Mouse (Mus musculus): ENCODE data around the gene Gpx4. TPM values are rescaled to one million over a fixed set of nuclear protein-coding genes. Genes with fewer than 3 reads are reported as not detected.

Gpx4 gene
- 100 to 1,000 TPM; 631 to 739 TPM for total RNA-seq (2021)
- long read RNA-seq, experiment 1, transcript Gpx4-202 (7 exons, 959 nt), result major isoform, 405 of 422 reads
- long read RNA-seq, experiment 1, partial matches to known transcripts, result 10 of 422 reads
- long read RNA-seq, experiment 1, other reads (novel, unspliced or antisense), result 4 of 422 reads
- long read RNA-seq, experiment 2, transcript Gpx4-202 (7 exons, 959 nt), result major isoform, 402 of 423 reads
- long read RNA-seq, experiment 2, partial matches to known transcripts, result 12 of 423 reads
- long read RNA-seq, experiment 2, other reads (novel, unspliced or antisense), result 4 of 423 reads

GRCm38 (mm10) chr10:80047041-80047565, at the start of gene Gpx4:
Gpx4 (plus strand) TSS chr10:80047166.
- DNase-seq (ENCODE audit: low spot score), result no peak

GRCm38 (mm10) chr10:79997819-79998218, 49.1 kb upstream of the Gpx4 start:
- DNase-seq (ENCODE audit: low spot score), result no peak

- no peak for DNase-seq (ENCODE audit: low spot score)
Measured at GRCm38 (mm10) chr10:80001945-80002344, 45.0 kb upstream of the Gpx4 start.

- no peak for DNase-seq (ENCODE audit: low spot score)
Measured at GRCm38 (mm10) chr10:80002829-80003228, 44.1 kb upstream of the Gpx4 start.

GRCm38 (mm10) chr10:80003374-80004232, 43.4 kb upstream of the Gpx4 start:
- no peak for DNase-seq (ENCODE audit: low spot score)

- no peak for DNase-seq (ENCODE audit: low spot score)
Measured at GRCm38 (mm10) chr10:80004233-80004705, 42.7 kb upstream of the Gpx4 start.

GRCm38 (mm10) chr10:80011740-80012139, 35.2 kb upstream of the Gpx4 start:
- no peak for DNase-seq (ENCODE audit: low spot score)

- DNase-seq (ENCODE audit: low spot score), result no peak
Measured at GRCm38 (mm10) chr10:80013609-80014008, 33.4 kb upstream of the Gpx4 start.

- DNase-seq (ENCODE audit: low spot score), result no peak
Measured at GRCm38 (mm10) chr10:80014484-80015290, 32.3 kb upstream of the Gpx4 start.

GRCm38 (mm10) chr10:80015583-80015982, 31.4 kb upstream of the Gpx4 start:
- no peak for DNase-seq (ENCODE audit: low spot score)

GRCm38 (mm10) chr10:80016511-80016910, 30.5 kb upstream of the Gpx4 start, which contains the start of gene Arhgap45:
Arhgap45 (plus strand) TSS chr10:80016653.
- DNase-seq (ENCODE audit: low spot score), result no peak

GRCm38 (mm10) chr10:80016931-80017330, 30.0 kb upstream of the Gpx4 start:
- DNase-seq (ENCODE audit: low spot score), result no peak

GRCm38 (mm10) chr10:80017361-80017760, 29.6 kb upstream of the Gpx4 start:
- no peak for DNase-seq (ENCODE audit: low spot score)

- DNase-seq (ENCODE audit: low spot score), result no peak
Measured at GRCm38 (mm10) chr10:80017771-80018170, 29.2 kb upstream of the Gpx4 start.

GRCm38 (mm10) chr10:80018739-80019297, 28.1 kb upstream of the Gpx4 start:
- DNase-seq (ENCODE audit: low spot score), result no peak

GRCm38 (mm10) chr10:80019471-80020131, 27.4 kb upstream of the Gpx4 start:
- DNase-seq (ENCODE audit: low spot score), result no peak

- no peak for DNase-seq (ENCODE audit: low spot score)
Measured at GRCm38 (mm10) chr10:80020191-80020590, 26.8 kb upstream of the Gpx4 start.

GRCm38 (mm10) chr10:80020603-80021319, 26.2 kb upstream of the Gpx4 start:
- no peak for DNase-seq (ENCODE audit: low spot score)

- no peak for DNase-seq (ENCODE audit: low spot score)
Measured at GRCm38 (mm10) chr10:80021320-80021641, 25.7 kb upstream of the Gpx4 start.

GRCm38 (mm10) chr10:80022164-80022563, 24.8 kb upstream of the Gpx4 start:
- no peak for DNase-seq (ENCODE audit: low spot score)

Data from gastrocnemius, adult 18-20 months (tissue).